Mouse (Mus musculus): ENCODE data around the gene Twnk. TPM values are rescaled to one million over a fixed set of nuclear protein-coding genes. Genes with fewer than 3 reads are reported as not detected.
A peak's percentile ranks its signal among the peaks of the same experiment; 100 is the strongest.

The Twnk gene
- polyA plus RNA-seq, 1 experiment from 2014 or later: 28.4 TPM

DNA sequence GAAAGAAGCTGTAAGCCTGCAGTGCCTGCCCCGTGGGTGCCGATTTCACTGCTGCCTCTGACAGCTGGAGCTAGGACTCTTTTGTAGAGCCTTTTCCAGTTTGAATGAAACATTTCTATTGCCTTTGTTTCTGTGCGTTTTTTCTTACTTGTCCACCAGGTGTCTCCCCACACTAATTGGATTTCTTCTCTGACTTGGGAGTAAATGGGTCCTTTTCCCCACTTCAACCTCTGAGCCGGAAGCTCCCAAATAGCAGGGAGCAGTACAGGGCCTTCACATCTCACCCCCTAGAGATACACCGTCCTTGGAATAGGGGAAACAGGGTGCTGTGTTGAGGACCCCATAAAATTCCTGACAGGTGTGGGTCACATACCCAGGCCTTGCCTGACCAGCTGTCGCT lies 7.2 kb downstream of the Twnk start:
- H3K4me3 ChIP-seq (ENCODE audit: low read length): no peak overlapping the region
- H3K4me1 ChIP-seq (ENCODE audit: insufficient read depth, low read length): peaks cover 39% of the 10 kb centered on the region
- WGBS: 36% methylated on average over 6 of the region's 6 CpGs
- H3K9me3 ChIP-seq (ENCODE audit: low read length): no peaks in the 10 kb centered on the region
- H3K4me2 ChIP-seq (replicated peaks; ENCODE audit: low read depth, low read length): no peak overlapping the region
- 0 out of 2 replicates have a peak overlapping the region, but pooled peaks have one; percentile 98 for H3K27ac ChIP-seq (ENCODE audit: low read length)
- no peak overlapping the region for H3K9ac ChIP-seq (replicated peaks; ENCODE audit: low read length)
- no peaks in the 10 kb centered on the region for H3K27me3 ChIP-seq (ENCODE audit: insufficient read depth, low read length)
- H3K36me3 ChIP-seq (ENCODE audit: insufficient read depth, low read length): peaks cover 24% of the 10 kb centered on the region
- ATAC-seq (ENCODE audit: low FRiP score, low TSS enrichment): no peak

GRCm38 (mm10) chr19:45013581-45014225 lies 8.2 kb downstream of the Twnk start:
- WGBS: 37% methylated on average over 6 of the region's 6 CpGs
- Histone ChIP-seq H3K4me3 (ENCODE audit: low read length) (peak overlapping the region; percentile 87; the same call in 1 of the 2 replicates), H3K4me2 (replicated peaks; ENCODE audit: low read depth, low read length) (no peak overlapping the region; the same call in 1 of the 2 replicates)

GRCm38 (mm10) chr19:45014335-45014971 lies 9.0 kb downstream of the Twnk start, which contains the start of gene Lzts2:
Lzts2 (plus strand) TSS chr19:45014414.
- Histone ChIP-seq H3K9ac (replicated peaks; ENCODE audit: low read length) (peak within 1 kb of the TSS; percentile 97), H3K9me3 (ENCODE audit: low read length) (no peaks in the 10 kb centered on the region), H3K36me3 (ENCODE audit: insufficient read depth, low read length) (peaks cover 24% of the 10 kb centered on the region), H3K4me1 (ENCODE audit: insufficient read depth, low read length) (peaks cover 43% of the 10 kb centered on the region), H3K27me3 (ENCODE audit: insufficient read depth, low read length) (no peaks in the 10 kb centered on the region), H3K27ac (ENCODE audit: low read length) (peak within 1 kb of the TSS; percentile 98), H3K4me3 (ENCODE audit: low read length) (peak within 1 kb of the TSS; percentile 87), H3K4me2 (replicated peaks; ENCODE audit: low read depth, low read length) (peak within 1 kb of the TSS; percentile 95)
- peak; percentile 5; the same call in 1 of the 2 replicates for ATAC-seq (ENCODE audit: low FRiP score, low TSS enrichment)
- 6% methylated on average over 10 of the region's 10 CpGs for WGBS

More at GRCm38 (mm10) chr19:45013581-45014225, 8.2 kb downstream of the Twnk start:
- ATAC-seq (ENCODE audit: low FRiP score, low TSS enrichment): no peak
- Histone ChIP-seq H3K27ac (ENCODE audit: low read length) (peak overlapping the region; percentile 98), H3K4me1 (ENCODE audit: insufficient read depth, low read length) (peaks cover 39% of the 10 kb centered on the region), H3K27me3 (ENCODE audit: insufficient read depth, low read length) (no peaks in the 10 kb centered on the region), H3K9me3 (ENCODE audit: low read length) (no peaks in the 10 kb centered on the region), H3K9ac (replicated peaks; ENCODE audit: low read length) (peak overlapping the region; percentile 97; the same call in 1 of the 2 replicates), H3K36me3 (ENCODE audit: insufficient read depth, low read length) (peaks cover 24% of the 10 kb centered on the region)

- peak overlapping the region; percentile 98 for H3K27ac ChIP-seq (ENCODE audit: low read length)
- H3K4me3 ChIP-seq (ENCODE audit: low read length): peak overlapping the region; percentile 87
- peaks cover 20% of the 10 kb centered on the region for H3K36me3 ChIP-seq (ENCODE audit: insufficient read depth, low read length)
- ATAC-seq (ENCODE audit: low FRiP score, low TSS enrichment): peak; percentile 14; the same call in 1 of the 2 replicates
- H3K4me2 ChIP-seq (replicated peaks; ENCODE audit: low read depth, low read length): peak overlapping the region; percentile 95
- no peaks in the 10 kb centered on the region for H3K27me3 ChIP-seq (ENCODE audit: insufficient read depth, low read length)
- peaks cover 47% of the 10 kb centered on the region for H3K4me1 ChIP-seq (ENCODE audit: insufficient read depth, low read length)
- under 1% methylated on average over 25 of the region's 25 CpGs for WGBS
- peak overlapping the region; percentile 97 for H3K9ac ChIP-seq (replicated peaks; ENCODE audit: low read length)
- H3K9me3 ChIP-seq (ENCODE audit: low read length): no peaks in the 10 kb centered on the region
Measured at GRCm38 (mm10) chr19:45014981-45015402, 9.5 kb downstream of the Twnk start.

- Histone ChIP-seq H3K36me3 (ENCODE audit: insufficient read depth, low read length) (peaks cover 13% of the 10 kb centered on the region), H3K4me1 (ENCODE audit: insufficient read depth, low read length) (peaks cover 54% of the 10 kb centered on the region), H3K27me3 (ENCODE audit: insufficient read depth, low read length) (no peaks in the 10 kb centered on the region), H3K9ac (replicated peaks; ENCODE audit: low read length) (peak overlapping the region; percentile 97), H3K9me3 (ENCODE audit: low read length) (no peaks in the 10 kb centered on the region), H3K4me3 (ENCODE audit: low read length) (peak overlapping the region; percentile 87), H3K4me2 (replicated peaks; ENCODE audit: low read depth, low read length) (peak overlapping the region; percentile 95), H3K27ac (ENCODE audit: low read length) (peak overlapping the region; percentile 98)
- 0% methylated on average over 34 of the region's 34 CpGs for WGBS
- peak; percentile 12 for ATAC-seq (ENCODE audit: low FRiP score, low TSS enrichment)
Measured at GRCm38 (mm10) chr19:45015518-45016281, 10.2 kb downstream of the Twnk start.

DNA sequence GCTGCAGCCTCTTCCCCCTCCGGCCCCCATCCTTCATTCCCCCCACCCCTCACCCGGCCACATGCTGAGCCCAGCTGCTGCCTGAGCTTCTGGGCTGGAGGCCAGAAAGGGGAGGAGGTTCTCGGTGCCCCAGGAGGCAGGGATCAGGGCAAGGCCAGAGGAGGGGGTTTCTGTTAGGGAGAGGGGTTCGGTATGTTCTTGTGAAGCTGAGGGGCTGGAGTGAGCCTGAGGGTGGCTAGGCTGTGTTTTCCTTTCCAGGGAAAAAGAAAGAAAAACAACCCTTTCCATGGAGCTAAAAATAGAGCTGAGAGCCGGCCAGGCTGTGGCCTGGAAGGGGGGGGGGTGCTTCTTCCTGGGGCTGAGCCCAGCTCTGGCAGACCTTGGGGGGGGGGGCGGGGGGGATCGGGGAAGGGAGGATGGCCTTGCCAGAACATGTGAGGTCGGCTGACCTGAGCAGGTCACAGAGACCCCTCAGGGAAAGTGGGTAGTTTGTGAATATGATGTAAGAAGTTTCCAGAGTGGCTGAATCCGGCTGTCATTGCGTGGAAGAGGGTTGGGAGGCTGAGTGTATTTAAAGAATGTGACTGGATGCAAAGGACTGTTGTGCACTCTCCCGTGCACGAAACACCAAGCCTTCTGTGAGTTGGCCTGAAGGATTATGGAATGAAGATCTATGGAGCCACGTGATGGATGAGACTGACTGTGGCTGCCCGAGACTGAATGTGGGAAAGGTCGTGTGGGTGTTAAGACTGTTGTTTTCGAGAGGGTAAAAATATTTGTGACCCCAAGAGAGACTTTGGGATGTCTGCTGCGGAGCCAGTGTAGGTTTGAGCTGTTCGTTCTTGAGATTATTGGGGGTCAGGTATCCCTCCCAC lies 11.1 kb downstream of the Twnk start:
- peaks cover 63% of the 10 kb centered on the region for H3K4me1 ChIP-seq (ENCODE audit: insufficient read depth, low read length)

DNA sequence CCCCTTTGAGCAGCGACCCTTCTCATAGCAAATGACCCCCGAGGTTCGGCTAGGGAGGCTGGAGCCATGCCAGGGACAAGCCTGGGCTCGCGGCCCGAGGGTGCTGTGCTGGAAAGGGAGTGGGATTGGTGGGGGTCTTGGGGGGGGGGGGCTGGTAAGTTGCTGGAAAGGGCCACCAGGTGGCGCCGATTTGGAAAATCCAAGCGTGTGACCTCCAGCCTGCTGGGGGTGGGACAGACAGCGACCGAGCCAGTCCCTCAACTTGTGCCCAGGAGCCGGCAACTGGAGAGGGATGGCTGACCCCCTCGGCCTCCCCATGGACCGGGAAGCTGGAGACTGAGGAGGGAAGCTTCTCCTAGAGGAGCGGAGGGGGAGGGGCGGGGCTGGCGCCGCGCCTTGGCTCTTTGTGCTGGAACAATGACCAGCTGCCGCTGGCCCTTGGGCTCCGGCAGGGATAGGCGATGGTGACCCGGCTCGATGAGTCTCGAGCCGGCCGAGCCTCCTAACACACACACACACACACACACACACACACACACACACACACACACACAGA lies 11.8 kb downstream of the Twnk start:
- under 1% methylated on average over 24 of the region's 27 CpGs for WGBS
- Histone ChIP-seq H3K9me3 (ENCODE audit: low read length) (no peaks in the 10 kb centered on the region), H3K27ac (ENCODE audit: low read length) (peak overlapping the region; percentile 98), H3K4me3 (ENCODE audit: low read length) (peak overlapping the region; percentile 87), H3K4me1 (ENCODE audit: insufficient read depth, low read length) (peaks cover 68% of the 10 kb centered on the region), H3K27me3 (ENCODE audit: insufficient read depth, low read length) (no peaks in the 10 kb centered on the region), H3K9ac (replicated peaks; ENCODE audit: low read length) (peak overlapping the region; percentile 97), H3K4me2 (replicated peaks; ENCODE audit: low read depth, low read length) (peak overlapping the region; percentile 95), H3K36me3 (ENCODE audit: insufficient read depth, low read length) (peaks cover 9% of the 10 kb centered on the region)
- ATAC-seq (ENCODE audit: low FRiP score, low TSS enrichment): peak; percentile 66

More for the DNA sequence above, 11.1 kb downstream of the Twnk start:
- peak overlapping the region; percentile 98 for H3K27ac ChIP-seq (ENCODE audit: low read length)
- no peaks in the 10 kb centered on the region for H3K27me3 ChIP-seq (ENCODE audit: insufficient read depth, low read length)
- H3K4me3 ChIP-seq (ENCODE audit: low read length): peak overlapping the region; percentile 87
- H3K4me2 ChIP-seq (replicated peaks; ENCODE audit: low read depth, low read length): peak overlapping the region; percentile 95
- H3K9ac ChIP-seq (replicated peaks; ENCODE audit: low read length): peak overlapping the region; percentile 97
- no peaks in the 10 kb centered on the region for H3K9me3 ChIP-seq (ENCODE audit: low read length)
- peaks cover 8% of the 10 kb centered on the region for H3K36me3 ChIP-seq (ENCODE audit: insufficient read depth, low read length)
- WGBS: under 1% methylated on average over 16 of the region's 18 CpGs
- peak; percentile 40 for ATAC-seq (ENCODE audit: low FRiP score, low TSS enrichment)

GRCm38 (mm10) chr19:45017909-45018308 lies 12.4 kb downstream of the Twnk start:
- peak overlapping the region; percentile 97 for H3K9ac ChIP-seq (replicated peaks; ENCODE audit: low read length)
- peak overlapping the region; percentile 98 for H3K27ac ChIP-seq (ENCODE audit: low read length)
- peaks cover 14% of the 10 kb centered on the region for H3K36me3 ChIP-seq (ENCODE audit: insufficient read depth, low read length)
- peaks cover 65% of the 10 kb centered on the region for H3K4me1 ChIP-seq (ENCODE audit: insufficient read depth, low read length)
- H3K9me3 ChIP-seq (ENCODE audit: low read length): no peaks in the 10 kb centered on the region
- H3K4me2 ChIP-seq (replicated peaks; ENCODE audit: low read depth, low read length): peak overlapping the region; percentile 95
- peak; percentile 71 for ATAC-seq (ENCODE audit: low FRiP score, low TSS enrichment)
- WGBS: under 1% methylated on average over 32 of the region's 48 CpGs
- peak overlapping the region; percentile 87 for H3K4me3 ChIP-seq (ENCODE audit: low read length)
- H3K27me3 ChIP-seq (ENCODE audit: insufficient read depth, low read length): no peaks in the 10 kb centered on the region
